Mouse (Mus musculus): ENCODE data around the gene Elob.

The Elob gene

GRCm38 (mm10) chr17:23791079-23791357, 37.9 kb downstream of the Elob start:
- in situ Hi-C loops (cut with MboI; ENCODE audit: low pct_unique_long_range_greater_than_20kb in 1 of 2, low sequenced_read_pairs in 2 of 2, unreplicated experiment in 1 of 2) = no loop called here

GRCm38 (mm10) chr17:23790269-23791078, 38.5 kb downstream of the Elob start, which contains the start of gene Srrm2:
Gene Srrm2, plus strand, starts transcription at chr17:23790532.
- in situ Hi-C loops (cut with MboI; ENCODE audit: low pct_unique_long_range_greater_than_20kb in 1 of 2, low sequenced_read_pairs in 2 of 2, unreplicated experiment in 1 of 2) = no loop called here

GRCm38 (mm10) chr17:23789749-23790268, 39.1 kb downstream of the Elob start:
- in situ Hi-C loops (cut with MboI; ENCODE audit: low pct_unique_long_range_greater_than_20kb in 1 of 2, low sequenced_read_pairs in 2 of 2, unreplicated experiment in 1 of 2) = no loop called here

GRCm38 (mm10) chr17:23788973-23789372, 40.0 kb downstream of the Elob start:
- in situ Hi-C loops (cut with MboI; ENCODE audit: low pct_unique_long_range_greater_than_20kb in 1 of 2, low sequenced_read_pairs in 2 of 2, unreplicated experiment in 1 of 2) = no loop called here

DNA sequence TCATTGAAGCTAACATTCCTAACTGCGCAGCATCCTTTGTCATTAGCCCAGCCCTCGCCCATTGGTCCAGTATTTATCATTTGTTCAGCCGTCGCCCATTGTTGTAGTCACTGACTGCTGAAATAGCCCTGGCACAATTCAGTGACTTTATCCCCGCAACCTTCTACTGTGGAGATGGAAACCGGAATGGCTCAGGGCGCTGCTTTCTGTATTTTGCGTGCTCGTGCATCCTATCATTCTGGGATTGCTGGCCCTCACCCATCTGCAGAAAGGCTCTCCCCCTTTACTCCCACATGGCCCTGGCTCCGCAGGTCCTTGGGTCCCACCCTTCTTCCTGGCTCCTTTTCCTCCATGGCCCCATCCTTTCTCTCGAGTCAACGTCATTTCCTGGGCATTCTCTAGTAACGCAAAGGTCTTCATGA, 42.4 kb downstream of the Elob start:
- in situ Hi-C loops (cut with MboI; ENCODE audit: low pct_unique_long_range_greater_than_20kb in 1 of 2, low sequenced_read_pairs in 2 of 2, unreplicated experiment in 1 of 2) = no loop called here

DNA sequence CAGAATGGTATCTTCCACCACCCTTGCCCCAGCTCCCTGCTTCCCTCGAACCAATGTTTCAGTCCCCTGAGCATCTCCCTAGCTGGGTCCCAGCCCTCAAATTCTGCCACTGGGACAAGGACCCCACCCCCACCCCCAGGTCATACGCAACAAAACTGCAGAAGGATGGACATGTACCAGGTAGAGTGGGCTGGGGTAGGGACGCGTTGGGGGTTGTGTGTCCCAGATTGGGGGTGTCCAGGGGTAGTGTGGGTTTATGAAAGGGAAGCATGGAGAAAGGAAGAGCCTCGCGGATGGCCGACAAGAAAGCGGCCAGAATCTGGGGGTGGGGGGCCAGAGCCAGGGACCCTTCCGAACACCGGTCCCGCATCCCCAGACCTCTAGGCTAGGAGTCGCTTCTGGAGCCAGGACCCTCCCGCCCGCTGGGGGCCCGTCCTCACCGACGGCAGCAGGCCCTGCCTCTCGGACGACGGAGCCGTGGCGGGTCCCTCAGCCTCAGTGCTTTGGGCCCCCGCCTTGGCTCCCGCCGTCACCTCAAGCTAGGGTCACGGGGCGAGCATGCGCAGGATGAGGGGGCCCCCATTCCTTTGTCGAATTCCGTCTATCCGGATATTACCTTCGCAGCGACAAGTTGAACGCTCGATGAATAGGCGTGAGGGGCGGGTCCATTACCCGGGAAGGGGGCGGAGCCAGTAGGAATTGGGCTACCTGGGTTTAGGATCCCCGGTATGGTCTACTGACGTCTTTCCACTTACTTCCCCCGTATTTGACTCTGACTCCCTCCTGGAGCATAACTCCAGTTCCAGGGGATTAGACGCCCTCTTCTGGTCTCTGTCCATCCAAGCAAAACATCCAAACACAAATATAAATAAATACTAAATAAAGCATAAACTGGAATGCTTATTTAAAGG, 43.1 kb downstream of the Elob start, which contains the start of gene Flywch2:
Flywch2 (minus strand) TSS at position 521 of the 911 bp plus-strand sequence.
- in situ Hi-C loops (cut with MboI; ENCODE audit: low pct_unique_long_range_greater_than_20kb in 1 of 2, low sequenced_read_pairs in 2 of 2, unreplicated experiment in 1 of 2) = no loop called here

DNA sequence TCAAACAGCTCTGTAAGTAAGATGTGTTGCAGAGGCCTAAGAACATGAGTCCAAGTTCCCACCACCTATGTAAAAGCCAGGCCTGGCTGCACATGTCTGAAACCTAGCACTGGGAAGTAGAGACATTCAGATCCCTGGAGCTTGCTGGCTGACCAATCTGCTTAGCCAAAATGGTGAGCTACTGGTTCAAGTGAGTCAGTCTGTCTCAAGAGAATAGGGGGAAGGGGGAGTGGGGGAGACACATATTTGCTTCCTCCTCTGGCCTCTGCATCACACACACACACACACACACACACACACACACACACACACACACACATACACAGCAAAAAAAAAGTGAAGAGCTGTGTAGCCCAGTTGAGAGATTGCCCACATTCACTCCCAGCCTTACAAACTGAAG, 45.6 kb downstream of the Elob start:
- in situ Hi-C loops (cut with MboI; ENCODE audit: low pct_unique_long_range_greater_than_20kb in 1 of 2, low sequenced_read_pairs in 2 of 2, unreplicated experiment in 1 of 2) = loop anchor here in 1 of 2 experiments (5.0 kb wide), 1 partner anchor 54 kb away; the partner anchor contains the start of gene Prss33

- in situ Hi-C loops (cut with MboI; ENCODE audit: low pct_unique_long_range_greater_than_20kb in 1 of 2, low sequenced_read_pairs in 2 of 2, unreplicated experiment in 1 of 2) = loop anchor here in 1 of 2 experiments (10.0 kb wide), 1 partner anchor 186 kb away; no protein-coding TSS in a partner anchor
Observed at GRCm38 (mm10) chr17:23778447-23778846, 50.5 kb downstream of the Elob start.

DNA sequence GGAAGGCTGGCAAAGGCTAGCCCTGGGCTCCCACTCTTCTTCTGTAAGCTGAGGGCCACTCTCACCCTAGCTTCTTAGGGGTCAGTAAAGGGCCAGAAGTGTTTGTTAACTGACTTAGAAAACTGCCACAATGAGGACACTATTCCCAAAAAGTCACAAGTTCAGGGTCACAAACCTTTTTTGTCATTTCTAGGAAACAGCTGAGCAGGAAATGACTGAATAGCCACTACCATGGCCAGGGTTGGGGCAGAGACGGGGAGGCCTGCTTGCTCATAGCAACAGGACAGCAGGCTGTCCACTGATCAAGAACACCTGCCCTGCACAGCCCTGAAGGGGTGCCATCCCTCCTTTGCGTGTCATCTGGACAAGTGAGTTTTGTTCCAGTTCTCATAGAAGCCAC, 51.8 kb downstream of the Elob start:
- in situ Hi-C loops (cut with MboI; ENCODE audit: low pct_unique_long_range_greater_than_20kb in 1 of 2, low sequenced_read_pairs in 2 of 2, unreplicated experiment in 1 of 2) = loop anchor here in 1 of 2 experiments (10.0 kb wide), 1 partner anchor 188 kb away; no protein-coding TSS in a partner anchor

- in situ Hi-C loops (cut with MboI; ENCODE audit: low pct_unique_long_range_greater_than_20kb in 1 of 2, low sequenced_read_pairs in 2 of 2, unreplicated experiment in 1 of 2) = loop anchor here in 1 of 2 experiments (10.0 kb wide), 1 partner anchor 189 kb away; no protein-coding TSS in a partner anchor
Observed at GRCm38 (mm10) chr17:23776216-23776615, 52.7 kb downstream of the Elob start.
